Mouse (Mus musculus) testis, adult 2 months (tissue): ENCODE measurements around the gene Ak3. TPM values are rescaled to one million over a fixed set of nuclear protein-coding genes. Genes with fewer than 3 reads are reported as not detected.

Experiments
- H3K27ac ChIP-seq: fragments of 200-500 bp; 2 replicates; pipeline ENCODE4 v1.5.1; 2012; ENCODE audit warnings: low read depth, low read length; ENCODE audit not compliant: control insufficient read depth, insufficient read depth
- H3K27me3 ChIP-seq: fragments of 200-500 bp; 2 replicates; pipeline ENCODE4 v1.6.1; 2012; ENCODE audit warnings: mild to moderate bottlenecking, low read length, moderate library complexity; ENCODE audit not compliant: control insufficient read depth, insufficient read depth
- H3K36me3 ChIP-seq: fragments of 200-500 bp; 2 replicates; pipeline ENCODE4 v1.6.1; 2012; ENCODE audit warnings: mild to moderate bottlenecking, low read length; ENCODE audit not compliant: control insufficient read depth, insufficient read depth
- H3K4me1 ChIP-seq: fragments of 200-500 bp; 2 replicates; pipeline ENCODE4 v1.6.1; 2012; ENCODE audit warnings: low read length; ENCODE audit not compliant: control insufficient read depth, insufficient read depth
- H3K4me3 ChIP-seq: fragments of 200-500 bp; 2 replicates; pipeline ENCODE4 v1.5.1; 2012; ENCODE audit warnings: low read depth, mild to moderate bottlenecking, low read length, moderate library complexity, mixed read lengths; ENCODE audit not compliant: control insufficient read depth
- CTCF ChIP-seq: fragments of 200-500 bp; IDR thresholded peaks from 2 replicates; pipeline ENCODE4 v1.5.1; 2012; ENCODE audit warnings: low read depth, mild to moderate bottlenecking, inconsistent platforms, low read length, moderate library complexity; ENCODE audit not compliant: control insufficient read depth, insufficient read depth, insufficient replicate concordance
- POLR2A ChIP-seq: fragments of 200-500 bp; IDR thresholded peaks from 2 replicates; pipeline ENCODE4 v1.6.1; 2012; ENCODE audit warnings: low read depth, mild to moderate bottlenecking, inconsistent platforms, low read length, moderate library complexity; ENCODE audit not compliant: control insufficient read depth
- polyA plus RNA-seq: library from polyadenylated mRNA; depleted of rRNA; stranded (reverse); fragments of >200 nt; gene quantifications from 2 replicates; pipeline ENCODE4 v1.2.3, GENCODE M21; 2012

The Ak3 gene
- polyA plus RNA-seq, 1 experiment: 13.2 TPM

DNA sequence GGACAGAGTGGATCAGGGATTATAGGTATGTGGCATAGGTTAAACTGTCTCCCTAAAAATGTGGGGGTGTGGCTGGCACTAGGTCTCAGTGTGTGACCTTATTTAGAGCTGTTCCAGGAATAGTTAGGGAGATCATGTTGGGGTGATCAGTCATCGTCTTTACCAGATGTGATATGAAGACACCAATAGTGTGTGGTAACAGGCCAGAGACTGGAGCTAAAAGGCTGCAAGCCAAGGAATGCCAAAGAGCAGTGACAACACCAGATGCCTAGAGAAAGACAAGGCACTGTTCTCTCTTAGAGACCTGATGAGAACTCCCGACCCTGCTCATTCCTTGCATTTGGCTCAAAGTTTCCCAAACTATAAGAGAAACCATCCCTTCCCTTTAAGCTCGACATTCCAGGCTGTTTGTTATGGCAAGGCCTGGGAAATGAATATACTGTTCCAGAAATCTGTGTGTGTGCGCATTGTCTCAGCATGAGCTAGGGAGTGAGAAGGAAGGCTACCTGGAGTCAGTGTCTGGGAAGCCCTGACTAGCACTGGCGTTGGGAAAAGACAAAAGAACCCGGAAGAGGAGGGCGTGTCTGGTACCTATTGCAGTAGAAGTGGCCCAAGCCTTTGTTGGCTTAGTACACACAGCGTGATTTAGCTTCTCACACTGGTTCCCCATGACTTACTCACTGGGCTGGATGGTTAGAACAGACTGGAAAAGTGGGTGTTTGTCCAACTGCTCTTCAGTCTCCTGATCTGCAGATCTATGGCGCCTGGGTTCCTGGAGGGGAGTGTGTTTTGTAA is 2.6 kb upstream of the Ak3 start:
- Histone ChIP-seq H3K4me3 (no peak overlapping the region), H3K4me1 (peaks cover 14% of the 10 kb centered on the region), H3K36me3 (no peaks in the 10 kb centered on the region), H3K27me3 (no peaks in the 10 kb centered on the region), H3K27ac (no peak overlapping the region)
- TF ChIP-seq POLR2A (no peak), CTCF (no peak)

- no peak for TF ChIP-seq POLR2A
- no peak for TF ChIP-seq CTCF
- Histone ChIP-seq H3K27ac (peak overlapping the region; percentile 30; the same call in 1 of the 2 replicates), H3K4me1 (peaks cover 14% of the 10 kb centered on the region), H3K36me3 (no peaks in the 10 kb centered on the region), H3K4me3 (peak overlapping the region; percentile 96; the same call in 1 of the 2 replicates), H3K27me3 (no peaks in the 10 kb centered on the region)
Observed at GRCm38 (mm10) chr19:29049401-29050075, 1.8 kb upstream of the Ak3 start.

- Histone ChIP-seq H3K4me3 (peak overlapping the region; percentile 96), H3K27ac (peak overlapping the region; percentile 96), H3K27me3 (no peaks in the 10 kb centered on the region), H3K36me3 (no peaks in the 10 kb centered on the region), H3K4me1 (peaks cover 14% of the 10 kb centered on the region)
- TF ChIP-seq CTCF: no peak
- no peak for TF ChIP-seq POLR2A
Observed at GRCm38 (mm10) chr19:29046961-29047333, 814 bp downstream of the Ak3 start.

- Histone ChIP-seq H3K27me3 (no peaks in the 10 kb centered on the region), H3K36me3 (no peaks in the 10 kb centered on the region), H3K4me3 (peak overlapping the region; percentile 67), H3K4me1 (peaks cover 14% of the 10 kb centered on the region), H3K27ac (peak overlapping the region; percentile 39)
- TF ChIP-seq POLR2A (no peak), CTCF (no peak)
Observed at GRCm38 (mm10) chr19:29045956-29046650, 1.7 kb downstream of the Ak3 start.

DNA sequence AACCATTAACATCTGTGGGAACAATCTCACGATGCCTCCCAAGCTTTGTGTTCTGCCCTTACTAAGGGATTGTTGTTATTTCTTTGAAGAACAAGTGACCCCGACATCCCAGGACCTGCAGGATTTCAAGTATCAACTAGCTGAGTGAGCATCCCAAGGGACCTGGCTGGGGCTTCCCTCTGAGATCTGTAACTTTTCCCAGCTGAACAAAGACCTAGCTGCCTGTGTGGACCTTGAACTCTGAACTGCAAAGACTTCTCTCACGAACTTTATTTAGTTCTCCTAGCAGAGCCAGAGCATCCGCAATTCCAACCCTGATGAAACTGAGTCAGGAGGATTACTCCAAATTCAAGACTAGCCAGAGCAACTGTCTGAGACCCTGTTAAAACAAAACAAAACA is 2.4 kb downstream of the Ak3 start:
- no peak for TF ChIP-seq POLR2A
- TF ChIP-seq CTCF: no peak
- H3K4me1 ChIP-seq: peaks cover 14% of the 10 kb centered on the region
- no peak overlapping the region for H3K27ac ChIP-seq
- no peaks in the 10 kb centered on the region for H3K27me3 ChIP-seq
- no peak overlapping the region for H3K4me3 ChIP-seq
- no peaks in the 10 kb centered on the region for H3K36me3 ChIP-seq

GRCm38 (mm10) chr19:29044353-29044768 is 3.4 kb downstream of the Ak3 start:
- peaks cover 14% of the 10 kb centered on the region for H3K4me1 ChIP-seq
- no peak for TF ChIP-seq CTCF
- no peak for TF ChIP-seq POLR2A
- H3K27ac ChIP-seq: no peak overlapping the region
- no peak overlapping the region for H3K4me3 ChIP-seq
- H3K27me3 ChIP-seq: no peaks in the 10 kb centered on the region
- H3K36me3 ChIP-seq: no peaks in the 10 kb centered on the region

GRCm38 (mm10) chr19:29042647-29043046 is 5.1 kb downstream of the Ak3 start:
- TF ChIP-seq POLR2A (no peak), CTCF (no peak)
- H3K27me3 ChIP-seq: no peaks in the 10 kb centered on the region
- H3K27ac ChIP-seq: no peak overlapping the region
- H3K4me1 ChIP-seq: peaks cover 5% of the 10 kb centered on the region
- H3K4me3 ChIP-seq: no peak overlapping the region
- no peaks in the 10 kb centered on the region for H3K36me3 ChIP-seq
